Mouse (Mus musculus): Measurements from ENCODE around the gene Hist1h3a. TPM values are rescaled to one million over a fixed set of nuclear protein-coding genes. Genes with fewer than 3 reads are reported as not detected.
"Not testable (repeated sequence)": the region's sequence is repeated elsewhere in the genome, so short reads cannot be mapped to it uniquely, and the experiment has no call there.

Gene Hist1h3a
- polyA plus RNA-seq, 1 experiment from 2014 or later = 8.4 TPM

DNA sequence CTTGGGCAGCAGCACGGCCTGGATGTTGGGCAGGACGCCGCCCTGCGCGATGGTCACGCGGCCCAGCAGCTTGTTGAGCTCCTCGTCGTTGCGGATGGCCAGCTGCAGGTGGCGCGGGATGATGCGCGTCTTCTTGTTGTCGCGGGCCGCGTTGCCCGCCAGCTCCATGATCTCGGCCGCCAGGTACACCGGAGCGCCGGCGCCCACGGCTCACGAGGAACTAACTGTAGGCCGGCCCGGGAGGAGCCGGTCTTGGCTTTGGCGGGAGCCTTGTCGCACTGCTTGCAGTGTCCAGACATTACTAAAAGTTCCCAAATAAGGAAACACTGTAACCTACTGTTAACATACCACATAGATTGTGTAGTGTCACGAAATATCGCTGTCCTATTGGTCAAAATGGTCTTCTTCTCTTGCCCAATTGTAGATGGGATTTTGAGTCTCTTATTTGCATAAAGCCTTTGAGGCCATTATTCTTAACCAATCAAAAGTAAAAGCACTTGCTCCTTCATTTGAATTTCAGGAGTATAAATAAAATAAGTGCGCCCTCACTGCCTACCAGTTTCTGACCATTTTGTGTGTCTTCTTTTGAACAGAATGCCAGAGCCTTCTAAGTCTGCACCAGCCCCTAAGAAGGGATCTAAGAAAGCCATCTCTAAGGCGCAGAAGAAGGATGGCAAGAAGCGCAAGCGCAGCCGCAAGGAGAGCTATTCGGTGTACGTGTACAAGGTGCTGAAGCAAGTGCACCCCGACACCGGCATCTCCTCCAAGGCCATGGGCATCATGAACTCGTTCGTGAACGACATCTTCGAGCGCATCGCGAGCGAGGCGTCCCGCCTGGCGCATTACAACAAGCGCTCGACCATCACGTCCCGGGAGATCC lies 15.7 kb downstream of the Hist1h3a start, which contains the start of gene Hist1h2bb:
Hist1h2bb (plus strand) TSS at position 534 of the 880 bp plus-strand sequence.
- Histone ChIP-seq H3K4me3 (ENCODE audit: low read depth, low read length) (peak within 1 kb of the TSS; percentile 44), H3K27ac (ENCODE audit: low read depth) (peak within 1 kb of the TSS; percentile 100), H3K4me1 (replicated peaks; ENCODE audit: control insufficient read depth, insufficient read depth, low read length) (peaks cover 19% of the 10 kb centered on the region), H3K9ac (ENCODE audit: low read length) (peak within 1 kb of the TSS; percentile 89), H3K4me2 (ENCODE audit: low read length) (peak within 1 kb of the TSS; percentile 92)
- H3K27me3 ChIP-seq (replicated peaks; ENCODE audit: control insufficient read depth, insufficient read depth, low read length); H3K9me3 ChIP-seq (ENCODE audit: control insufficient read depth, low read length); H3K36me3 ChIP-seq (ENCODE audit: control insufficient read depth, insufficient read depth, low read length): not testable (repeated sequence)
- DNase-seq (ENCODE audit: low spot score) (peak; percentile 91), ATAC-seq (replicated peaks; ENCODE audit: low FRiP score, low TSS enrichment, low read depth) (peak; percentile 89)
- WGBS = under 1% methylated on average over 38 of the region's 58 CpGs

DNA sequence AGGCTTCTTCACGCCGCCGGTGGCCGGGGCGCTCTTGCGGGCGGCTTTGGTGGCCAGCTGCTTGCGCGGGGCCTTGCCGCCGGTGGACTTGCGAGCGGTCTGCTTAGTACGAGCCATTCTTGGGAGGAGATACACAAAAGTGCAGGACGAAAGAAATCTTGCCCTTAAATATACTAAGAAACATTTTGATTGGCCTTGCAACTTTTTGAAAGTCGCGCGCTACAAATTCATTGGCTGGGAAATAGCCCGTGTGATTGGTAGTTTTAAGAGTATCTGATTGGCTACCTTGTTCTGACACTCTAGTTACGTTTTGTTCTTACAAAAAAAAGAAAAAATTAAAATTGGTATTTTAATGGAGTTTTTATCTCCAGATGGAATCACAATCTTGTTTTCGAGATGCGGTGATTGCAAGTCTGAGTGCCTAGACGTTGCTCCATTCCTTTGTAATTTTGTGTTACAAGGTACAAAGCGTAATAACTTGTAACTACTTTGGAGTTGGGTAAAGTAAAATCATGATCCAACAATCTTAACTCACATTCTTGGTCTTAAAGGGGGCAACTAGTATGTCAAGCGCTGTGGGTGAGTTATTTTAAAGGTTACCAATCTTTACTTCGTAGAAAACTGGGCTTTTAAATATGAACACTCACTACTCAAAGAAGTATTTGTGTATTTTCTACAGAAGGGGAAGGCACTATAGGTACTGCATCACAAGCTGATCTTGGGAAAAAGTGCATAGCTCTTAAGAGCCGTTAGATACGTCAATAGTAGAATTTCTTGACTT lies 16.6 kb downstream of the Hist1h3a start, which contains the start of gene Hist1h3c:
Hist1h3c (minus strand) TSS at position 222 of the 781 bp plus-strand sequence.
- H3K9me3 ChIP-seq (ENCODE audit: control insufficient read depth, low read length) = no peaks in the 10 kb centered on the region
- H3K36me3 ChIP-seq (ENCODE audit: control insufficient read depth, insufficient read depth, low read length) = no peaks in the 10 kb centered on the region
- H3K9ac ChIP-seq (ENCODE audit: low read length) = peak within 1 kb of the TSS; percentile 89
- peak within 1 kb of the TSS; percentile 100 for H3K27ac ChIP-seq (ENCODE audit: low read depth)
- under 1% methylated on average over 21 of the region's 28 CpGs for WGBS
- peak within 1 kb of the TSS; percentile 92 for H3K4me2 ChIP-seq (ENCODE audit: low read length)
- peak; percentile 88 for DNase-seq (ENCODE audit: low spot score)
- ATAC-seq (replicated peaks; ENCODE audit: low FRiP score, low TSS enrichment, low read depth) = peak; percentile 67
- H3K27me3 ChIP-seq (replicated peaks; ENCODE audit: control insufficient read depth, insufficient read depth, low read length) = no peaks in the 10 kb centered on the region
- H3K4me3 ChIP-seq (ENCODE audit: low read depth, low read length) = peak within 1 kb of the TSS; percentile 44
- peaks cover 20% of the 10 kb centered on the region for H3K4me1 ChIP-seq (replicated peaks; ENCODE audit: control insufficient read depth, insufficient read depth, low read length)

DNA sequence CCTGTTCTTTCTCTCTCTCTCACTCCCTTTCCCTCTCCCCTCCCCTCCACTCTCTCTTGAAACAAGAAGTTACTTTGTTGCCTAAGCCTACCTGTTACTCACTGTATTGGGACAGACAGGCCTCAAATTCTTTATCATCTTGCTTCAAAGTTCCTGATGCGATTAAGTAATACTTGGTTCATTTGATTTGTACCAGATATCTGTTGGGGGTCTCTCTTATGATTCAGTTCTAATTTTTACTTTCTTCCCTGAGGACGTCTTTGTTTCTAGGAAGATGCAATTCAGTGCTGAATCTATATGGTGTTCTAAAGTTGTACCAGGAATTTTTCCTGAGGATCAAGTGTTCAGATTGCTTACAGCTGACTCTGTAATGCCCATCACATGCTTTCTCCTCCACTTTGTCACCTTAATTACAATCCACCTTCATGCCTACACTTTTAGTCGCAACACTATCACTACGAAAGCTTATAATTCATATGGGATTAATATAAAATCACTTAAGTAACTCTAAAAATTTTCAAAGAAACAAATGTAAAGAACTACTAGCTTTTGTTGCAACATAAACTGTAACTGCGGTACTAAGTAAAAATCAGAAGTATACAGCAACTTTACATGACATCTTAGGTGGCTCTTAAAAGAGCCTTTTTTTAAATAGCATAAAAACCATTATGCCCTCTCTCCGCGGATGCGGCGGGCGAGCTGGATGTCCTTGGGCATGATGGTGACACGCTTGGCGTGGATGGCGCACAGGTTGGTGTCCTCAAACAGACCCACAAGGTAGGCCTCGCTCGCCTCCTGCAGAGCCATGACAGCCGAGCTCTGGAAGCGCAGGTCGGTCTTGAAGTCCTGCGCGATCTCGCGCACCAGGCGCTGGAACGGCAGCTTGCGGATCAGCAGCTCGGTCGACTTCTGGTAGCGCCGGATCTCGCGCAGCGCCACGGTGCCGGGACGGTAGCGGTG lies 17.5 kb downstream of the Hist1h3a start:
- peak overlapping the region; percentile 44 for H3K4me3 ChIP-seq (ENCODE audit: low read depth, low read length)
- ATAC-seq (replicated peaks; ENCODE audit: low FRiP score, low TSS enrichment, low read depth) = no peak
- H3K27ac ChIP-seq (ENCODE audit: low read depth) = peak overlapping the region; percentile 100
- no peaks in the 10 kb centered on the region for H3K27me3 ChIP-seq (replicated peaks; ENCODE audit: control insufficient read depth, insufficient read depth, low read length)
- no peaks in the 10 kb centered on the region for H3K9me3 ChIP-seq (ENCODE audit: control insufficient read depth, low read length)
- DNase-seq (ENCODE audit: low spot score) = no peak
- H3K4me2 ChIP-seq (ENCODE audit: low read length) = peak overlapping the region; percentile 92
- 4% methylated on average over 13 of the region's 36 CpGs for WGBS
- peak overlapping the region; percentile 67 for H3K9ac ChIP-seq (ENCODE audit: low read length)
- H3K4me1 ChIP-seq (replicated peaks; ENCODE audit: control insufficient read depth, insufficient read depth, low read length) = peaks cover 23% of the 10 kb centered on the region
- H3K36me3 ChIP-seq (ENCODE audit: control insufficient read depth, insufficient read depth, low read length) = no peaks in the 10 kb centered on the region

DNA sequence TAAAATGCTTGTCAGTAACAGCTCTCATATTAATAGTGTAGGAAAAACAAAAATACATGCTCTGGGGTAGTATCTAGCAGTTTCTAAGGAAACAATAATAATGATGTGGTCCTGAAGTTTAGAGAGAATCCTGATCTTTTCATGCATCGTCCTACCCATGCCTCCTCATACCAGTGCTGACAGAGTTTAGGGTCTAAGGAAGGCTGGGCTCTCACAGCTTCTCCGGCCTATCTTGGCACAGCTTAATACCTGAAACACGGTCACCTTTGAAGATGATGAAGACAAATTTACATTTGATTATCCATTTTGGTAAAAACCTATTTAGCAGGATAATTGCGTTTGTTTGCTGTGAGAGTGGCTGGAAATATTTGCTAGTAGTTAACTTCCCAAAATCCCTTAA lies 18.2 kb downstream of the Hist1h3a start:
- Histone ChIP-seq H3K27me3 (replicated peaks; ENCODE audit: control insufficient read depth, insufficient read depth, low read length) (no peaks in the 10 kb centered on the region), H3K27ac (ENCODE audit: low read depth) (peak overlapping the region; percentile 100), H3K4me3 (ENCODE audit: low read depth, low read length) (peak overlapping the region; percentile 44), H3K4me1 (replicated peaks; ENCODE audit: control insufficient read depth, insufficient read depth, low read length) (peaks cover 23% of the 10 kb centered on the region), H3K9me3 (ENCODE audit: control insufficient read depth, low read length) (no peaks in the 10 kb centered on the region), H3K9ac (ENCODE audit: low read length) (peak overlapping the region; percentile 67), H3K4me2 (ENCODE audit: low read length) (peak overlapping the region; percentile 92), H3K36me3 (ENCODE audit: control insufficient read depth, insufficient read depth, low read length) (no peaks in the 10 kb centered on the region)
- DNase-seq (ENCODE audit: low spot score) (no peak), ATAC-seq (replicated peaks; ENCODE audit: low FRiP score, low TSS enrichment, low read depth) (no peak)
- 35% methylated on average over 4 of the region's 4 CpGs for WGBS

DNA sequence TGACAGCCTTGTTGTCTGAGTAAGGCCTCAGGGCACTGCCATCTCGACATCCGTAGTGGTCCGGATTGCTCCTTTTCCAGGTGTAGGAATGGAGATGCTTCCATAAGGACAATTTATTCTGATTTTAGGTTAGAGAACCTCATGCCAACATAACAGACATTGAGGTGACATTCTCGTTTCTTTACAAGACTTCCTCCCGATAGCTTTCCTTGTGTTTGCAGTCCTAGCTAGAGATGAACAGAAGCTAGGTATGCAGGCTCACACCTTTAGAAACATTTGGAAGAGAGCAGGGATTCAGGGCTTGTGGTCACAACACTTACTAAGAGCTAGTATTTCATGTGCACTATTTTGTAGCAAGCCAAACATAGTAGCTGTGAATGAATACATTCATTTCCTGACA lies 19.0 kb downstream of the Hist1h3a start:
- H3K4me1 ChIP-seq (replicated peaks; ENCODE audit: control insufficient read depth, insufficient read depth, low read length) = peaks cover 20% of the 10 kb centered on the region
- H3K4me2 ChIP-seq (ENCODE audit: low read length) = no peak overlapping the region
- no peaks in the 10 kb centered on the region for H3K27me3 ChIP-seq (replicated peaks; ENCODE audit: control insufficient read depth, insufficient read depth, low read length)
- ATAC-seq (replicated peaks; ENCODE audit: low FRiP score, low TSS enrichment, low read depth) (no peak), DNase-seq (ENCODE audit: low spot score) (no peak)
- no peak overlapping the region for H3K4me3 ChIP-seq (ENCODE audit: low read depth, low read length)
- H3K27ac ChIP-seq (ENCODE audit: low read depth) = no peak overlapping the region
- no peak overlapping the region for H3K9ac ChIP-seq (ENCODE audit: low read length)
- no peaks in the 10 kb centered on the region for H3K36me3 ChIP-seq (ENCODE audit: control insufficient read depth, insufficient read depth, low read length)
- 83% methylated on average over 5 of the region's 5 CpGs for WGBS
- H3K9me3 ChIP-seq (ENCODE audit: control insufficient read depth, low read length) = no peaks in the 10 kb centered on the region

DNA sequence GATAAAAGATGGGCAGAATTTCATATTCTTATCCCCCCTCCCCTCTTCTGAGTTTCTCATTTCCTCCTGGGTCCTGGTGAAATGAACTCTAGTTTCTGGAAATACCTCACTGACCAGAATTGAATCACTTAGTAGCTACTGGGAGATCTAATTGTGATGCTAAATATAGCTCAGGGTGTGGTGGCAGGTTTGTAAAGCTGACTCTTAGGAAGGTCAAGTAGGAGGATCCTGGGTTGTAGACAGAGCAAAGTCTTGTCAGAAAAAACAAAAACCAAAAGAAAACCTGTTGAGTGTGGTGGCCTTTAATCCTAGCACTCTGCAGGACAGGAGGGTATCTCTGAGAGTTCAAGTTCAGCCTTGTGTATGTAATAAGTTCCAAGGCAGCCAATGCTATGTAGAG lies 20.2 kb downstream of the Hist1h3a start:
- H3K9ac ChIP-seq (ENCODE audit: low read length) = no peak overlapping the region
- H3K4me2 ChIP-seq (ENCODE audit: low read length) = no peak overlapping the region
- H3K4me3 ChIP-seq (ENCODE audit: low read depth, low read length) = no peak overlapping the region
- no peaks in the 10 kb centered on the region for H3K36me3 ChIP-seq (ENCODE audit: control insufficient read depth, insufficient read depth, low read length)
- H3K4me1 ChIP-seq (replicated peaks; ENCODE audit: control insufficient read depth, insufficient read depth, low read length) = peaks cover 20% of the 10 kb centered on the region
- DNase-seq (ENCODE audit: low spot score) (no peak), ATAC-seq (replicated peaks; ENCODE audit: low FRiP score, low TSS enrichment, low read depth) (no peak)
- no peaks in the 10 kb centered on the region for H3K27me3 ChIP-seq (replicated peaks; ENCODE audit: control insufficient read depth, insufficient read depth, low read length)
- H3K27ac ChIP-seq (ENCODE audit: low read depth) = no peak overlapping the region
- H3K9me3 ChIP-seq (ENCODE audit: control insufficient read depth, low read length) = no peaks in the 10 kb centered on the region

DNA sequence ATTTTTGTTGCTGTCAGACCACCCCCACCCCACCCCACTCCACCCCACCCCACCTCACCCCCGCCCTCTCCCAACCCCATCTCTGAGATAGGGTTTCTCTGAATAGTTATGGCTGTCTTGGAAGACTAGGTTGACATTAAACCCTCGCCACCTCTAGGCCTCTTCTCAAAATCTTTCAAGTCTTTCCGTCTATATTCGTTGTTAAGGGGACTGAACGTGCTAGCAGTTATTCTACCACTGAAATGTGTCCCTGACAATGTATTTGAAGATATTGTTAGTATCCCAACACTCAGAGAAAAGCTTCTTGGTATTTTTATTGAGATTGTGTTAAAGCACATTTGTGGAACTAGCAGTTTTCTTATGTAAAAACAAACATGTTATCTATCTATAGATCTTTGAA lies 21.3 kb downstream of the Hist1h3a start:
- H3K36me3 ChIP-seq (ENCODE audit: control insufficient read depth, insufficient read depth, low read length) = no peaks in the 10 kb centered on the region
- 73% methylated on average over 5 of the region's 5 CpGs for WGBS
- no peak for ATAC-seq (replicated peaks; ENCODE audit: low FRiP score, low TSS enrichment, low read depth)
- H3K27ac ChIP-seq (ENCODE audit: low read depth) = peak overlapping the region; percentile 97
- peak overlapping the region; percentile 62 for H3K4me2 ChIP-seq (ENCODE audit: low read length)
- H3K4me1 ChIP-seq (replicated peaks; ENCODE audit: control insufficient read depth, insufficient read depth, low read length) = peaks cover 20% of the 10 kb centered on the region
- no peak for DNase-seq (ENCODE audit: low spot score)
- H3K4me3 ChIP-seq (ENCODE audit: low read depth, low read length) = no peak overlapping the region; the same call in 1 of the 2 replicates
- no peaks in the 10 kb centered on the region for H3K9me3 ChIP-seq (ENCODE audit: control insufficient read depth, low read length)
- no peaks in the 10 kb centered on the region for H3K27me3 ChIP-seq (replicated peaks; ENCODE audit: control insufficient read depth, insufficient read depth, low read length)
- H3K9ac ChIP-seq (ENCODE audit: low read length) = no peak overlapping the region

All from intestine, embryonic 14.5 days (tissue).